In genomic region chrX:36025651-36026050, GRCm38 (mm10) we compare ENCODE assay signal across 24 mouse cellular contexts.
DNase-seq lines count a peak whose midpoint lies in the region; ATAC-seq and TF ChIP-seq lines count a peak whose summit lies in the region.
"Had no signal": no experiment of that assay in that cellular context is flagged by ENCODE, and none has a peak within 500 bp of the region (broad histone marks: within the 10 kb centered on the region; RNA-seq: fewer than 3 reads in every experiment).

No protein-coding gene starts in this region.

- H3K79me2 ChIP-seq in liver, adult 2 months (ENCODE audit: control insufficient read depth, insufficient read depth, low read length), result no peaks in the 10 kb centered on the region

- peak overlapping the region; percentile 46; the same call in 1 of the 2 replicates for H3K4me3 ChIP-seq in liver, adult 2 months (ENCODE audit: insufficient read depth, low read depth, low read length)
- no peak overlapping the region for H3K4me3 ChIP-seq in liver, postnatal 0 days (ENCODE audit: low read depth, low read length)
- H3K4me3 ChIP-seq in E14TG2a.4 (replicated peaks; ENCODE audit: low read length), result peak overlapping the region; percentile 69
- peak overlapping the region; percentile 56 to 60; a peak in 3 of 4 replicates for H3K4me3 ChIP-seq in ES-E14 (ENCODE audit: insufficient read depth in 1 of 2, low read depth in 1 of 2, low read length in 2 of 2, poor library complexity in 1 of 2, severe bottlenecking in 1 of 2)
- no peak overlapping the region for H3K4me3 ChIP-seq in kidney, embryonic 15.5 days (replicated peaks)
- H3K4me3 ChIP-seq in forebrain, embryonic 13.5 days, result no peak overlapping the region
- no peak overlapping the region for H3K4me3 ChIP-seq in embryonic facial prominence, embryonic 10.5 days
- H3K4me3 ChIP-seq: forebrain, embryonic 15.5 days; heart, embryonic 13.5 days had no signal

- no peak for TF ChIP-seq EP300 in liver, postnatal 0 days (IDR thresholded peaks at IDR 0.05; ENCODE audit: low read depth)

- no peaks in the 10 kb centered on the region for H3K36me3 ChIP-seq in liver, adult 2 months (ENCODE audit: control insufficient read depth, insufficient read depth, low read length)
- no peaks in the 10 kb centered on the region for H3K36me3 ChIP-seq in liver, postnatal 0 days (replicated peaks; ENCODE audit: insufficient read depth, low read length)
- H3K36me3 ChIP-seq in E14TG2a.4 (ENCODE audit: insufficient read depth, low read length) (no peaks in the 10 kb centered on the region), ES-E14 (ENCODE audit: control insufficient read depth, insufficient read depth, low read length, poor library complexity, severe bottlenecking) (no peaks in the 10 kb centered on the region)
- H3K36me3 ChIP-seq in kidney, embryonic 15.5 days, result peaks cover 4% of the 10 kb centered on the region; the same call in 1 of the 2 replicates
- H3K36me3 ChIP-seq in forebrain, embryonic 13.5 days (ENCODE audit: poor library complexity, severe bottlenecking), result peaks cover 16% of the 10 kb centered on the region
- H3K36me3 ChIP-seq in embryonic facial prominence, embryonic 10.5 days (replicated peaks), result peaks cover 19% of the 10 kb centered on the region
- H3K36me3 ChIP-seq: G1E had no signal

- no peak for DNase-seq in liver, adult 2 months (ENCODE audit: extremely low read depth, low read depth, low spot score)
- no peak for DNase-seq in liver, postnatal 0 days
- DNase-seq in ES-E14 (ENCODE audit: low read depth, low spot score), result no peak
- peak; percentile 11 for DNase-seq in WW6 (ENCODE audit: low read depth, low spot score)
- no peak for DNase-seq in embryonic facial prominence, embryonic 10.5 days (ENCODE audit: low spot score)
- DNase-seq: adrenal gland, adult 2 months; adrenal gland, postnatal 14 days; cerebellum, adult 11-12 months; cerebellum, adult 8-10 months; cerebellum, postnatal 10 days; cerebellum, postnatal 36 days; embryo, embryonic 11 days; gastrocnemius, postnatal 25 days; heart, adult 18-20 months; heart, postnatal 14 days; heart, postnatal 4 days had no signal

- peak overlapping the region; percentile 39; the same call in 1 of the 2 replicates for H3K9ac ChIP-seq in liver, adult 2 months (ENCODE audit: low read depth, low read length)
- H3K9ac ChIP-seq in liver, postnatal 0 days (replicated peaks), result no peak overlapping the region
- peak overlapping the region; percentile 64 for H3K9ac ChIP-seq in ES-E14 (ENCODE audit: insufficient read depth, low read depth, low read length, poor library complexity, severe bottlenecking)
- no peak overlapping the region for H3K9ac ChIP-seq in kidney, embryonic 15.5 days
- H3K9ac ChIP-seq in forebrain, embryonic 13.5 days, result no peak overlapping the region
- H3K9ac ChIP-seq: forebrain, embryonic 15.5 days; heart, embryonic 13.5 days; hindbrain, embryonic 14.5 days had no signal

- no peak overlapping the region for H3K4me2 ChIP-seq in liver, postnatal 0 days (ENCODE audit: low read depth, low read length)
- no peak overlapping the region for H3K4me2 ChIP-seq in kidney, embryonic 15.5 days
- no peak overlapping the region for H3K4me2 ChIP-seq in forebrain, embryonic 13.5 days
- H3K4me2 ChIP-seq: forebrain, embryonic 15.5 days; heart, embryonic 13.5 days; hindbrain, embryonic 14.5 days had no signal

- WGBS in liver, adult 2 months, result 86% methylated on average over 14 of the region's 17 CpGs
- 83% methylated on average over 17 of the region's 17 CpGs for WGBS in liver, postnatal 0 days (ENCODE audit: insufficient replicate concordance)
- 87% methylated on average over 17 of the region's 17 CpGs for WGBS in kidney, embryonic 15.5 days
- WGBS in forebrain, embryonic 13.5 days, result 81% methylated on average over 17 of the region's 17 CpGs
- WGBS in embryonic facial prominence, embryonic 10.5 days, result 83% methylated on average over 17 of the region's 17 CpGs

- H3K9me3 ChIP-seq in liver, postnatal 0 days (ENCODE audit: low read length), result no peaks in the 10 kb centered on the region
- H3K9me3 ChIP-seq in E14TG2a.4 (ENCODE audit: low read length) (no peaks in the 10 kb centered on the region), ES-E14 (ENCODE audit: control insufficient read depth, insufficient read depth, low read depth, low read length) (no peaks in the 10 kb centered on the region)
- H3K9me3 ChIP-seq in kidney, embryonic 15.5 days (replicated peaks), result no peaks in the 10 kb centered on the region
- H3K9me3 ChIP-seq in forebrain, embryonic 13.5 days (replicated peaks), result no peaks in the 10 kb centered on the region
- H3K9me3 ChIP-seq in embryonic facial prominence, embryonic 10.5 days, result peaks cover 4% of the 10 kb centered on the region; the same call in 1 of the 2 replicates
- H3K9me3 ChIP-seq: forebrain, embryonic 15.5 days; G1E had no signal

- no peaks in the 10 kb centered on the region for H3K4me1 ChIP-seq in liver, adult 2 months (ENCODE audit: control insufficient read depth, insufficient read depth, low read length)
- H3K4me1 ChIP-seq in liver, postnatal 0 days (ENCODE audit: insufficient read depth), result no peaks in the 10 kb centered on the region
- H3K4me1 ChIP-seq in E14TG2a.4 (replicated peaks; ENCODE audit: low read depth, low read length) (no peaks in the 10 kb centered on the region), ES-E14 (ENCODE audit: control insufficient read depth in 2 of 2, insufficient read depth in 2 of 2, low read length in 2 of 2, poor library complexity in 1 of 2) (no peaks in the 10 kb centered on the region)
- no peaks in the 10 kb centered on the region for H3K4me1 ChIP-seq in kidney, embryonic 15.5 days
- H3K4me1 ChIP-seq in forebrain, embryonic 13.5 days, result no peaks in the 10 kb centered on the region
- no peaks in the 10 kb centered on the region for H3K4me1 ChIP-seq in embryonic facial prominence, embryonic 10.5 days
- H3K4me1 ChIP-seq: forebrain, embryonic 15.5 days; heart, embryonic 13.5 days had no signal

- in situ Hi-C loops in ES-E14 (cut with MboI; ENCODE audit: low sequenced_read_pairs in 2 of 2, unreplicated experiment in 2 of 2), result loop anchor here in 1 of 2 experiments (25.0 kb wide), 1 partner anchor 88 kb away; no protein-coding TSS in a partner anchor

- TF ChIP-seq POLR2A in liver, adult 2 months (IDR thresholded peaks at IDR 0.05; ENCODE audit: extremely low read depth, insufficient read depth, low read length), result no peak

- no peak for ATAC-seq in liver, postnatal 0 days
- ATAC-seq in kidney, embryonic 15.5 days (replicated peaks; ENCODE audit: low FRiP score), result no peak
- ATAC-seq in forebrain, embryonic 13.5 days, result no peak
- ATAC-seq: forebrain, embryonic 15.5 days; intestine, postnatal 0 days had no signal

- no peak for TF ChIP-seq CTCF in liver, adult 2 months (IDR thresholded peaks at IDR 0.05; ENCODE audit: low read depth, low read length)
- no peak for TF ChIP-seq CTCF in liver, postnatal 0 days (IDR thresholded peaks at IDR 0.05; ENCODE audit: low read depth)
- TF ChIP-seq CTCF in E14TG2a.4 (conservative IDR thresholded peaks at IDR 0.05; ENCODE audit: low read length), result no peak

- no peak overlapping the region for H3K27ac ChIP-seq in liver, adult 2 months (replicated peaks; ENCODE audit: insufficient read depth, low read depth, low read length)
- H3K27ac ChIP-seq in liver, postnatal 0 days (ENCODE audit: low read depth), result no peak overlapping the region
- no peak overlapping the region for H3K27ac ChIP-seq in ES-E14 (ENCODE audit: insufficient read depth, low read depth, low read length, poor library complexity, severe bottlenecking)
- H3K27ac ChIP-seq in kidney, embryonic 15.5 days, result no peak overlapping the region
- no peak overlapping the region for H3K27ac ChIP-seq in forebrain, embryonic 13.5 days
- no peak overlapping the region for H3K27ac ChIP-seq in embryonic facial prominence, embryonic 10.5 days (replicated peaks)
- H3K27ac ChIP-seq: forebrain, embryonic 15.5 days; heart, embryonic 13.5 days; hindbrain, embryonic 14.5 days had no signal

- no peaks in the 10 kb centered on the region for H3K27me3 ChIP-seq in liver, adult 2 months (ENCODE audit: control insufficient read depth, insufficient read depth, low read length)
- H3K27me3 ChIP-seq in liver, postnatal 0 days (ENCODE audit: insufficient read depth, low read length), result no peaks in the 10 kb centered on the region
- no peaks in the 10 kb centered on the region for H3K27me3 ChIP-seq in E14TG2a.4 (ENCODE audit: insufficient read depth, low read length)
- H3K27me3 ChIP-seq in kidney, embryonic 15.5 days, result no peaks in the 10 kb centered on the region
- H3K27me3 ChIP-seq in forebrain, embryonic 13.5 days, result no peaks in the 10 kb centered on the region
- no peaks in the 10 kb centered on the region for H3K27me3 ChIP-seq in embryonic facial prominence, embryonic 10.5 days (replicated peaks; ENCODE audit: low read depth, poor library complexity, severe bottlenecking)
- H3K27me3 ChIP-seq: forebrain, embryonic 15.5 days; heart, embryonic 13.5 days had no signal

TF ChIP-seq in ES-E14, 5 proteins besides CTCF, POLR2A, EP300 and RAD21:
- no peak for TF ChIP-seq ZNF384 (IDR thresholded peaks at IDR 0.05; ENCODE audit: low read depth, low read length)
- no peak for TF ChIP-seq CHD2 (IDR thresholded peaks at IDR 0.05; ENCODE audit: low read depth, low read length)
- TF ChIP-seq HCFC1 (IDR thresholded peaks at IDR 0.05; ENCODE audit: borderline replicate concordance, insufficient read depth, low read length), result no peak
- no peak for TF ChIP-seq MAFK (IDR thresholded peaks at IDR 0.05; ENCODE audit: insufficient read depth, low read depth, low read length)
- no peak for TF ChIP-seq ZC3H11A (IDR thresholded peaks at IDR 0.05; ENCODE audit: borderline replicate concordance, low read depth, low read length)

Comparison
In these comparisons a context has a peak if more than half of its experiments do, and no peak if none do; other contexts are left out.
1. H3K4me3 ChIP-seq: peak in liver, adult 2 months (single experiment), E14TG2a.4 (single experiment) and ES-E14 (2 of 2); none in liver, postnatal 0 days (single experiment), kidney, embryonic 15.5 days (single experiment), forebrain, embryonic 13.5 days (single experiment) and embryonic facial prominence, embryonic 10.5 days (single experiment).
2. H3K9ac ChIP-seq: peak in liver, adult 2 months (single experiment) and ES-E14 (single experiment); none in liver, postnatal 0 days (single experiment), kidney, embryonic 15.5 days (single experiment) and forebrain, embryonic 13.5 days (single experiment).